Mouse (Mus musculus): ENCODE data around the gene Ino80e. TPM values are rescaled to one million over a fixed set of nuclear protein-coding genes. Genes with fewer than 3 reads are reported as not detected.
A peak's percentile ranks its signal among the peaks of the same experiment; 100 is the strongest.
"Not testable (repeated sequence)": the region's sequence is repeated elsewhere in the genome, so short reads cannot be mapped to it uniquely, and the experiment has no call there.

Ino80e gene
- polyA plus RNA-seq (2015; fragmentation: Nextera tagmentation; extraction: Ambion mirVana), result 74.3 and 79.1 TPM in 2 replicates

- peaks cover 59% of the 10 kb centered on the region for H3K36me3 ChIP-seq
- peak within 1 kb of the TSS; percentile 84 for H3K27ac ChIP-seq (replicated peaks)
- H3K4me3 ChIP-seq, result peak within 1 kb of the TSS; percentile 64
- ATAC-seq (ENCODE audit: low read depth), result peak; percentile 76
- peaks cover 31% of the 10 kb centered on the region for H3K4me1 ChIP-seq (replicated peaks)
- peak within 1 kb of the TSS; percentile 89 for H3K4me2 ChIP-seq
- peak within 1 kb of the TSS; percentile 77 for H3K9ac ChIP-seq
- no peaks in the 10 kb centered on the region for H3K9me3 ChIP-seq
- no peaks in the 10 kb centered on the region for H3K27me3 ChIP-seq
- under 1% methylated on average over 41 of the region's 41 CpGs for WGBS
These were observed at the start of gene Ino80e for GRCm38 (mm10) chr7:126862147-126862784. Gene Ino80e, minus strand, starts transcription at chr7:126862377.

GRCm38 (mm10) chr7:126905590-126905989, 43.4 kb upstream of the Ino80e start:
- Histone ChIP-seq H3K36me3 (no peaks in the 10 kb centered on the region), H3K9ac (no peak overlapping the region), H3K4me1 (replicated peaks) (no peaks in the 10 kb centered on the region), H3K4me2 (no peak overlapping the region), H3K9me3 (no peaks in the 10 kb centered on the region), H3K4me3 (no peak overlapping the region), H3K27ac (replicated peaks) (no peak overlapping the region), H3K27me3 (no peaks in the 10 kb centered on the region)
- WGBS, result 70% methylated on average over 3 of the region's 3 CpGs
- ATAC-seq (ENCODE audit: low read depth), result no peak

- not testable (repeated sequence) for H3K9ac ChIP-seq; H3K27ac ChIP-seq (replicated peaks); ATAC-seq (ENCODE audit: low read depth); H3K9me3 ChIP-seq; H3K4me2 ChIP-seq; H3K27me3 ChIP-seq; H3K36me3 ChIP-seq; H3K4me3 ChIP-seq
- peaks cover 16% of the 10 kb centered on the region for H3K4me1 ChIP-seq (replicated peaks)
- WGBS, result 94% methylated on average over 7 of the region's 9 CpGs
These were observed 37.6 kb upstream of the Ino80e start for GRCm38 (mm10) chr7:126899781-126900180.

GRCm38 (mm10) chr7:126898102-126898990, 36.2 kb upstream of the Ino80e start:
- Histone ChIP-seq H3K36me3 (no peaks in the 10 kb centered on the region), H3K4me2 (peak overlapping the region; percentile 74), H3K4me1 (replicated peaks) (peaks cover 16% of the 10 kb centered on the region), H3K4me3 (peak overlapping the region; percentile 69), H3K27ac (replicated peaks) (peak overlapping the region; percentile 93), H3K27me3 (no peaks in the 10 kb centered on the region), H3K9ac (peak overlapping the region; percentile 88), H3K9me3 (no peaks in the 10 kb centered on the region)
- 13% methylated on average over 37 of the region's 37 CpGs for WGBS
- peak; percentile 95 for ATAC-seq (ENCODE audit: low read depth)

- peak; percentile 83 for ATAC-seq (ENCODE audit: low read depth)
- WGBS, result 27% methylated on average over 16 of the region's 16 CpGs
- Histone ChIP-seq H3K9me3 (no peaks in the 10 kb centered on the region), H3K36me3 (no peaks in the 10 kb centered on the region), H3K9ac (peak overlapping the region; percentile 88), H3K4me1 (replicated peaks) (peaks cover 16% of the 10 kb centered on the region), H3K4me2 (peak overlapping the region; percentile 74), H3K27me3 (no peaks in the 10 kb centered on the region), H3K4me3 (peak overlapping the region; percentile 69), H3K27ac (replicated peaks) (peak overlapping the region; percentile 93)
These were observed 35.4 kb upstream of the Ino80e start for GRCm38 (mm10) chr7:126897390-126898101.

- H3K36me3 ChIP-seq, result peaks cover 1% of the 10 kb centered on the region
- 90% methylated on average over 5 of the region's 5 CpGs for WGBS
- peak overlapping the region; percentile 74 for H3K4me2 ChIP-seq
- peak overlapping the region; percentile 88 for H3K9ac ChIP-seq
- H3K27ac ChIP-seq (replicated peaks), result no peak overlapping the region
- H3K4me3 ChIP-seq, result no peak overlapping the region
- H3K27me3 ChIP-seq, result no peaks in the 10 kb centered on the region
- ATAC-seq (ENCODE audit: low read depth), result no peak
- peaks cover 16% of the 10 kb centered on the region for H3K4me1 ChIP-seq (replicated peaks)
- no peaks in the 10 kb centered on the region for H3K9me3 ChIP-seq
These were observed 34.7 kb upstream of the Ino80e start for GRCm38 (mm10) chr7:126896912-126897311.

GRCm38 (mm10) chr7:126888852-126889251, 26.7 kb upstream of the Ino80e start:
- Histone ChIP-seq H3K27me3 (no peaks in the 10 kb centered on the region), H3K9ac (peak overlapping the region; percentile 26; the same call in 1 of the 2 replicates)
- 48% methylated on average over 7 of the region's 7 CpGs for WGBS

GRCm38 (mm10) chr7:126887281-126887680, 25.1 kb upstream of the Ino80e start:
- 89% methylated on average over 5 of the region's 5 CpGs for WGBS
- H3K4me3 ChIP-seq, result no peak overlapping the region
- peaks cover 15% of the 10 kb centered on the region for H3K4me1 ChIP-seq (replicated peaks)
- no peak overlapping the region for H3K4me2 ChIP-seq
- no peak for ATAC-seq (ENCODE audit: low read depth)
- H3K27ac ChIP-seq (replicated peaks), result no peak overlapping the region
- H3K27me3 ChIP-seq, result no peaks in the 10 kb centered on the region
- H3K9me3 ChIP-seq, result no peaks in the 10 kb centered on the region
- peaks cover 17% of the 10 kb centered on the region for H3K36me3 ChIP-seq
- H3K9ac ChIP-seq, result no peak overlapping the region

More at GRCm38 (mm10) chr7:126888852-126889251, 26.7 kb upstream of the Ino80e start:
- no peak for ATAC-seq (ENCODE audit: low read depth)
- peaks cover 17% of the 10 kb centered on the region for H3K36me3 ChIP-seq
- H3K4me1 ChIP-seq (replicated peaks), result no peaks in the 10 kb centered on the region
- H3K27ac ChIP-seq (replicated peaks), result no peak overlapping the region
- no peak overlapping the region for H3K4me2 ChIP-seq
- H3K9me3 ChIP-seq, result no peaks in the 10 kb centered on the region
- no peak overlapping the region for H3K4me3 ChIP-seq

- peak within 1 kb of the TSS; percentile 94 for H3K9ac ChIP-seq
- H3K9me3 ChIP-seq, result no peaks in the 10 kb centered on the region
- peak; percentile 98 for ATAC-seq (ENCODE audit: low read depth)
- under 1% methylated on average over 55 of the region's 56 CpGs for WGBS
- peak within 1 kb of the TSS; percentile 95 for H3K27ac ChIP-seq (replicated peaks)
- no peaks in the 10 kb centered on the region for H3K27me3 ChIP-seq
- peaks cover 13% of the 10 kb centered on the region for H3K36me3 ChIP-seq
- H3K4me2 ChIP-seq, result peak within 1 kb of the TSS; percentile 99
- peaks cover 40% of the 10 kb centered on the region for H3K4me1 ChIP-seq (replicated peaks)
- peak within 1 kb of the TSS; percentile 91 for H3K4me3 ChIP-seq
These were observed 22.3 kb upstream of the Ino80e start, which contains the start of gene Taok2 for GRCm38 (mm10) chr7:126884286-126885164. Gene Taok2, minus strand, starts transcription at chr7:126884703.

- H3K27ac ChIP-seq (replicated peaks), result peak overlapping the region; percentile 95
- H3K27me3 ChIP-seq, result no peaks in the 10 kb centered on the region
- peaks cover 40% of the 10 kb centered on the region for H3K4me1 ChIP-seq (replicated peaks)
- ATAC-seq (ENCODE audit: low read depth), result no peak
- peak overlapping the region; percentile 99 for H3K4me2 ChIP-seq
- H3K4me3 ChIP-seq, result peak overlapping the region; percentile 91
- peaks cover 20% of the 10 kb centered on the region for H3K36me3 ChIP-seq
- H3K9me3 ChIP-seq, result no peaks in the 10 kb centered on the region
- under 1% methylated on average over 15 of the region's 15 CpGs for WGBS
- peak overlapping the region; percentile 94 for H3K9ac ChIP-seq
These were observed 21.6 kb upstream of the Ino80e start for GRCm38 (mm10) chr7:126883731-126884181.

- ATAC-seq (ENCODE audit: low read depth), result no peak
- Histone ChIP-seq H3K27me3 (no peaks in the 10 kb centered on the region), H3K4me3 (peak overlapping the region; percentile 91; the same call in 1 of the 2 replicates), H3K4me2 (peak overlapping the region; percentile 99), H3K9ac (peak overlapping the region; percentile 94), H3K9me3 (no peaks in the 10 kb centered on the region), H3K27ac (replicated peaks) (0 out of 2 replicates have a peak overlapping the region, but pooled peaks have one; percentile 33), H3K4me1 (replicated peaks) (peaks cover 40% of the 10 kb centered on the region), H3K36me3 (peaks cover 48% of the 10 kb centered on the region)
- 76% methylated on average over 6 of the region's 6 CpGs for WGBS
These were observed 18.9 kb upstream of the Ino80e start for GRCm38 (mm10) chr7:126881040-126881439.

Data from neural tube, embryonic 13.5 days (tissue).